Mouse (Mus musculus): ENCODE measurements around the gene Tmem104. TPM values are rescaled to one million over a fixed set of nuclear protein-coding genes. Genes with fewer than 3 reads are reported as not detected.

Tmem104 gene
- 8.4 TPM in 2 replicates for polyA plus RNA-seq (2016; fragmentation: Nextera tagmentation; extraction: Ambion mirVana)

DNA sequence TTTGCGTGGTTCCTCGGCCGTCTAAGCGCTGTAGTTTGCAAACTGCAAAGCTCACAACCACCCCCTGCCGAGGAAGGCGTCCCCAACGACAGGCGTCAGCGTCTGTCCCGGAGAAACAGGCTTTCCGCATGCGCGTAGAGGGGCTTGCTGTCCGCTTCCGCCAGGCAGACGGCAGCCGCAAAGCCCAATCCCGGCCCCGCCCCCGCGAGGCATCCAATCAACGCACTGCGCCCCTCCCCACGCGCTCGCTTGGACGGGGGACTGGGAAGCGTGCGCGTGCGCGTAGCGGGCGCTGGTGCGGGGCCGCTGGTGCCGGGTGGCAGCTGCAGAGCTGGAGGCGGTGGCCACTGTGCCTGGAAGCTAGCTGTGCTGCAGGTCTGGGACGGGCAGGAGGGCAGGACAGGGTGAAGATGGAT, at the start of gene Tmem104:
Gene Tmem104, plus strand, starts transcription at position 264 of the 416 bp plus-strand sequence.
- Histone ChIP-seq H3K27me3 (replicated peaks) (no peaks in the 10 kb centered on the region), H3K36me3 (peaks cover 20% of the 10 kb centered on the region), H3K4me3 (peak within 1 kb of the TSS; percentile 79), H3K4me1 (replicated peaks) (peaks cover 16% of the 10 kb centered on the region), H3K27ac (ENCODE audit: poor library complexity, severe bottlenecking) (peak within 1 kb of the TSS; percentile 74), H3K9me3 (replicated peaks) (no peaks in the 10 kb centered on the region), H3K9ac (peak within 1 kb of the TSS; percentile 87), H3K4me2 (peak within 1 kb of the TSS; percentile 97)
- ATAC-seq (ENCODE audit: insufficient number of reproducible peaks, low FRiP score) = peak; percentile 95
- WGBS = under 1% methylated on average over 39 of the region's 39 CpGs

DNA sequence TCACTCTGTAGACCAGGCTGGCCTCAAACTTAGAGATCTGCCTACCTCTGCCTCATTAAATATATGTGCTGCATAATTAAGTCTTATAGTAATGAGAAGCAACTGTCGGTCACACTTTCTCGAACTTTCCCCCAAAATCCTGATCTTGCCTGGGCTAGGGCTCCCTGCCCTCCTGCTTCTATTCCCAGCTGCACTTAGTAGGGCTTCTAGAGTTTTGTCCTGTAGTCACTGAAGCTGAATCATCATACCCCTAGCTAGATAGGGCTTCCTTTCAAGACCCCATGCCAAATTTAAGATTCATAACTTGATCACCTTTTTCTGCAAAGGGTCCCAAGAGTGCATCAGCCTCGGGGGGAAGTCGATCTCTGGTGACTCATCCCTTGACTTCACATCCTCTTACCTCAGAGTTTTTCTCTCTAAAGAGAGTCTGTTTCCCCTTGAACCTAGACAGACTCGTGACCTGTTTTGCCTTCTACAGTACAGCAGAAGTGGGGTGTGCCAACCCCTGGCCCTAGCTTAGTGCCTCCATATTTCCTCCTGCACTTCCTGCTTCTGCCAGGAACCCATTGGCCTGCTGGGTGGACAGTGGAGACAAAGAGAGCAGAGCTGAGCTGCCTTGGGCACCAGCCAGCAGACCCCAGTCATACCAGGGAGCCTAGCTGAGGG, 48.6 kb upstream of the Tmem104 start:
- ATAC-seq (ENCODE audit: insufficient number of reproducible peaks, low FRiP score) = no peak
- H3K9ac ChIP-seq = no peak overlapping the region
- 69% methylated on average over 5 of the region's 5 CpGs for WGBS

DNA sequence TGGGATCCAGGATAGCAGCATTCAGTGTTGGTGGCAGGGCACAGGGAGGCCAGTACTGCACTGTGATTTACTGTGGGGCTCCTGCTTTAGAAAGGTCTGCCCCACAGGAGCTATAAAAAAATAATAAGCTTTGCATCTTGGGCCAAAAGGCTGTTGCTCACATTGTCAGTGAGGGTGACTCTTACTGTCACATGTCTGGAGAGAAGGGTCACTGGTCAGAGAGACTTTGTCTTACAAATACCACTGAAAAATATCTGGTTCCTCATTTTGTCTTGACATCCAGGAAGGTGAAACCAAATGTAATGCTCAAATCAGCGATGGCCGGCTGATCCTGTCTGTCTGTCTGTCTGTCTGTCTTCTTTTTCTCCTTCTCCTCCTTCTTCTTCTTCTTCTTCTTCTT, 45.3 kb upstream of the Tmem104 start:
- WGBS = 75% methylated on average over 2 of the region's 2 CpGs
- no peak for ATAC-seq (ENCODE audit: insufficient number of reproducible peaks, low FRiP score)
- no peaks in the 10 kb centered on the region for H3K4me1 ChIP-seq (replicated peaks)
- no peaks in the 10 kb centered on the region for H3K27me3 ChIP-seq (replicated peaks)
- no peak overlapping the region for H3K27ac ChIP-seq (ENCODE audit: poor library complexity, severe bottlenecking)
- H3K9ac ChIP-seq = no peak overlapping the region
- H3K9me3 ChIP-seq (replicated peaks) = no peaks in the 10 kb centered on the region
- no peaks in the 10 kb centered on the region for H3K36me3 ChIP-seq
- H3K4me2 ChIP-seq = no peak overlapping the region
- H3K4me3 ChIP-seq = no peak overlapping the region

More for the DNA sequence above, 48.6 kb upstream of the Tmem104 start:
- H3K4me2 ChIP-seq = no peak overlapping the region
- no peak overlapping the region for H3K27ac ChIP-seq (ENCODE audit: poor library complexity, severe bottlenecking)
- H3K27me3 ChIP-seq (replicated peaks) = no peaks in the 10 kb centered on the region
- H3K4me3 ChIP-seq = no peak overlapping the region
- H3K9me3 ChIP-seq (replicated peaks) = no peaks in the 10 kb centered on the region
- no peaks in the 10 kb centered on the region for H3K36me3 ChIP-seq
- H3K4me1 ChIP-seq (replicated peaks) = no peaks in the 10 kb centered on the region

DNA sequence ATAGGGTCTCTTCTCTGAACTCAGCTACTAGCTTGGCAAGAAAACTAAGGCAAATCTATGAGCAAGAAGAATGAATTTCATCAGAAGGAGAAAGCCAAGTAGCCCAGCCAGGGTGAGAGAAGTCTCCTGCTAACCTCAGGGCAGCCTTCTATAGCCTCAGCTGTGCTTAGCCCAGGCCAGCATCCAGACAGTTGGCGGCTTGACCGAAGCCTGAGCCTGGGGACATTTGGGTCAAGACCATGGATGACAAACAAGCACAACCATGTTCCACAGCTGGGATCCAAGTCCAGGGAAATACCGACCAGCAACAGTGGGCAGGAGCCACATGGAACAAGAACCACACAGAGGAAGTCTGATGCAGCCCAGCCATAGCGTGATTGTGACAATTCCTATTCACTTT, 39.5 kb upstream of the Tmem104 start:
- Histone ChIP-seq H3K9me3 (replicated peaks) (peaks cover 6% of the 10 kb centered on the region), H3K9ac (no peak overlapping the region), H3K4me2 (no peak overlapping the region), H3K4me3 (no peak overlapping the region), H3K27me3 (replicated peaks) (peaks cover 6% of the 10 kb centered on the region; the same call in 1 of the 2 replicates), H3K36me3 (no peaks in the 10 kb centered on the region), H3K4me1 (replicated peaks) (peaks cover 3% of the 10 kb centered on the region; the same call in 1 of the 2 replicates), H3K27ac (ENCODE audit: poor library complexity, severe bottlenecking) (no peak overlapping the region)
- 75% methylated on average over 4 of the region's 4 CpGs for WGBS
- no peak for ATAC-seq (ENCODE audit: insufficient number of reproducible peaks, low FRiP score)

DNA sequence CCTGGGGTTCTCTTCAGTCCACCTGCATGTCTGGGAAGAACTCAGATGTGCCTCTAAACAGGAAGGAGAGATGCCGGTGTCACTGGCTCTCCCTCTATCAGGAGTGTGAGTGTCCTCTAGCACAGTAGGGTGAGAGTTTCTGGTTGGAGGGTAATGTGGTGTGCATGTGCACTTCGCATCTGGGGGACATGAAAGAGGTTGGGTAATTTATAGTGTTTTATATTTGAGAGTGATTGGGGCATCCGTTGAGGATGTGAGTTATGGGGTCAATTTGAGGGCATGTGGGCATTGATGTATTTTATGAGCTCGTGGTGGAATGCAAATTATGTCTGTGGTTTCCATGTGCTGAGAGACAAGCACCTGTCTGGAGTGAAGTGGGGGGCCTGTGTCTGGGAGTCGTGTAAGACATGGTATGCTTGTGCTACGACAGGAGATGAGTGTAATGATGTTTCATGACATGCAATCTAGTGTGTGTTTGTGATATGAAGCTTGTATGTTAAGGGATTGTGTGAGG, 36.5 kb upstream of the Tmem104 start:
- Histone ChIP-seq H3K27ac (ENCODE audit: poor library complexity, severe bottlenecking) (no peak overlapping the region), H3K9ac (no peak overlapping the region), H3K4me2 (no peak overlapping the region), H3K4me1 (replicated peaks) (peaks cover 14% of the 10 kb centered on the region), H3K27me3 (replicated peaks) (peaks cover 30% of the 10 kb centered on the region), H3K36me3 (no peaks in the 10 kb centered on the region), H3K9me3 (replicated peaks) (peaks cover 6% of the 10 kb centered on the region), H3K4me3 (no peak overlapping the region)
- 71% methylated on average over 6 of the region's 6 CpGs for WGBS
- no peak for ATAC-seq (ENCODE audit: insufficient number of reproducible peaks, low FRiP score)

DNA sequence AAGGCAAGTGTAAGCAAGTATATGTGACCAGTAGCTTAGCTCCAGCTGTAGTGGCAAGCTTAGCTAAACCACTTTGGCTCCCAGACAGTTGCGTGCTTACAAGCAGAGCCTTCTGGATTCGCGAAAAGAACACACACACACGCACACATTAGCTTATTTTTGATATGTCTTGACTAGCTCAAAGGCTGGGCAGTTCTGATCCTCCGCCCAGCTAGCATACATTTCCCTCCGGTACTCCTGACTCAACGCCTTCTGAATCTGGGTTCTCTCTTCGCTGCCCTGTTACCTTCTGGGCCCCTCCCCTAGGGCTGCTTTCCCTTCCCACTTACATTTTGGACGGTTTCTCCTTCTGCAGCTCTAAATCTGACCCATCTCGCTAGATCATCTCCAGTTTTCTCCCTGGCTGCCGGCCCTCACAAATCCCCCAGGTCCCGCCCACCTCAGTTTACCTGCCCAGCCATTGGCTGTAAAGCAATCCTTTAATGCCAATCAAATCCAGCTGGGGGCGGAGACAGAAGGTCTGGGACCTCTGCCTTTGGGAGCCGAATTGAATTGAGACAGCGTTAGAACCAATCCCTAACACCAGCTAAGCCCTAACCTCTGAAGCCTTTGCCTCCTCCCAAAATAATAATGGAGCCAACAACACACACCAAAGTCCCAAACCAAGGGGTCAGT, 35.4 kb upstream of the Tmem104 start:
- Histone ChIP-seq H3K4me1 (replicated peaks) (peaks cover 14% of the 10 kb centered on the region), H3K9ac (peak overlapping the region; percentile 19; the same call in 1 of the 2 replicates), H3K9me3 (replicated peaks) (peaks cover 6% of the 10 kb centered on the region), H3K27ac (ENCODE audit: poor library complexity, severe bottlenecking) (no peak overlapping the region), H3K36me3 (no peaks in the 10 kb centered on the region), H3K4me3 (peak overlapping the region; percentile 37), H3K4me2 (peak overlapping the region; percentile 67), H3K27me3 (replicated peaks) (peaks cover 41% of the 10 kb centered on the region)
- no peak for ATAC-seq (ENCODE audit: insufficient number of reproducible peaks, low FRiP score)
- WGBS = 4% methylated on average over 15 of the region's 15 CpGs

DNA sequence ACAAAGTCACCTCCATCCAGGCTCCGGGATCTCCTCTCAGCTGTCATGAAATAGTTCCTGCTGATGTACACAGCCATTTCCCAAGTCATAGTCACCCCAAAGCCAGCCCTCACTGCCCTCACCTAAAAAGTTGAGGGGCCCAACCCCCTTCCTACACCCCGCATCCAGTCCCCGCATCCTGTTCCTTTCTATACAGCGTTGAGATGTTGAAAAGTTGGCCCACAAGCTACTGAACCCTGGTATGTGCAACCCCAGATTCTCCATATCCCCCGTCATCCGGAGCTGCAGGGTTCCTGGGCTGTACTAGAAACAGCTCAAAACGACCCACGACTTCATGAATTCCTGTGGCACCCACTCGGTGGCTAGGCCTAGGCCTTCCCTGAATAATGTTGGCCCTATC, 34.2 kb upstream of the Tmem104 start:
- Histone ChIP-seq H3K9ac (no peak overlapping the region), H3K4me3 (no peak overlapping the region), H3K4me2 (no peak overlapping the region), H3K36me3 (no peaks in the 10 kb centered on the region), H3K9me3 (replicated peaks) (peaks cover 6% of the 10 kb centered on the region), H3K27ac (ENCODE audit: poor library complexity, severe bottlenecking) (no peak overlapping the region), H3K27me3 (replicated peaks) (peaks cover 42% of the 10 kb centered on the region), H3K4me1 (replicated peaks) (peaks cover 20% of the 10 kb centered on the region)
- 69% methylated on average over 9 of the region's 9 CpGs for WGBS
- no peak for ATAC-seq (ENCODE audit: insufficient number of reproducible peaks, low FRiP score)

DNA sequence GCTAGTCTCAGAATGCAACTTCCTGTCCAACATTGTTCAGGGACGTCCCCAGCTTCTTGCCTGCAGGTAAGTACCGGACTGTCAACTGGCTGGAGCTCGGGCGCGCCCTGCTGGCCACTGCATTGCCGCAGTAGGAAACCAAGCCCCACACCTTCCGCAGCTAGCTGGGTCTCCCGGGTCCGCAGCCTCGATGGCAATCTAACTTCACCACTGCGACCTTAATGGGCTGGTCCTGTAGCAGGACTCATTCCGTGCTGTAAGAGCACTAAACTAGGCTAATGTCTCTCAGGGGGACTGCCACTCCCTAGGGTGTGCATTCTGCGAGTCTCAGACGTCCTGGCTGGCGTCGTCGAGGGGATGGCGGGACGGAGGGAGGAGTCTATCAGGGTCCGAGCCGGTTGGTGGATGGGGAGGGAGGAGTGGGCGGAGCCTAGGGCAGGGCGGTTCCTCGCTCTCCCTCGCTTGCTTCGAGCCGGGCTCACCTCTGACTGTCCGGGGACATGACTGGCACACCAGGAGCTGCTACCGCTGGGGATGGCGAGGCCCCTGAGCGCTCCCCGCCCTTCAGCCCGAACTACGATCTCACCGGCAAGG, 33.5 kb upstream of the Tmem104 start:
- Histone ChIP-seq H3K4me3 (peak overlapping the region; percentile 39), H3K4me2 (peak overlapping the region; percentile 54), H3K9ac (no peak overlapping the region), H3K36me3 (no peaks in the 10 kb centered on the region), H3K27ac (ENCODE audit: poor library complexity, severe bottlenecking) (no peak overlapping the region), H3K27me3 (replicated peaks) (peaks cover 42% of the 10 kb centered on the region), H3K4me1 (replicated peaks) (peaks cover 27% of the 10 kb centered on the region), H3K9me3 (replicated peaks) (peaks cover 6% of the 10 kb centered on the region)
- WGBS = under 1% methylated on average over 35 of the region's 35 CpGs
- ATAC-seq (ENCODE audit: insufficient number of reproducible peaks, low FRiP score) = peak; percentile 81

DNA sequence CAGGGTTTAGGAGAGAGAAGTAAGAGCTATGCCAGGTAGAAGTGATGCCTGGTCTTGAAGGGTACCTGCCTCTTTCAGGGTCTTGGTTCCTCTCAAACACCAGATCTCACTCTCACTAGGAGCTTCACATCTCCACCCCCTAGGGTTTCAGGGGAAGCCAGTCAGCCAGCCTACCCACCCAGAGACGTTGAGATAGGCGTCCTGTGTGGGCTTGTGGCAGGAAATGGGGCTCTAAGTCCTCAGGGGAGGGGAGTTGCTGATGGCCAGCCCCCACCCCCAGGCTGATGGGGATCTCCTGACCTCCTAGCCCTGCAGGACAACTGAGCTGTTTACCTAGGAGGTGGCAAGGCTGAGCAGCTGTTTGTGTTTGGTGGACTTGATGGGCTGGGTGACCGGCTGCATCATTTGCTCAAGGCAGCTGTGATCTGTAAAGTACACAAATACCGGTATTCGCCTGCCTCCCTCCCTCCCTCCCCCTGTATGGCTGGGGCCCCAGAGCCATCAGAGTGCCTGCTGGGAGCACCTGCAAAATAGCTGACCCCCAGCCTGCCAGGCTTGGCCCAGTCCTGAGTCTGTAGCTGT, 32.1 kb upstream of the Tmem104 start:
- Histone ChIP-seq H3K4me1 (replicated peaks) (peaks cover 28% of the 10 kb centered on the region), H3K4me2 (no peak overlapping the region)
- 5% methylated on average over 5 of the region's 5 CpGs for WGBS

DNA sequence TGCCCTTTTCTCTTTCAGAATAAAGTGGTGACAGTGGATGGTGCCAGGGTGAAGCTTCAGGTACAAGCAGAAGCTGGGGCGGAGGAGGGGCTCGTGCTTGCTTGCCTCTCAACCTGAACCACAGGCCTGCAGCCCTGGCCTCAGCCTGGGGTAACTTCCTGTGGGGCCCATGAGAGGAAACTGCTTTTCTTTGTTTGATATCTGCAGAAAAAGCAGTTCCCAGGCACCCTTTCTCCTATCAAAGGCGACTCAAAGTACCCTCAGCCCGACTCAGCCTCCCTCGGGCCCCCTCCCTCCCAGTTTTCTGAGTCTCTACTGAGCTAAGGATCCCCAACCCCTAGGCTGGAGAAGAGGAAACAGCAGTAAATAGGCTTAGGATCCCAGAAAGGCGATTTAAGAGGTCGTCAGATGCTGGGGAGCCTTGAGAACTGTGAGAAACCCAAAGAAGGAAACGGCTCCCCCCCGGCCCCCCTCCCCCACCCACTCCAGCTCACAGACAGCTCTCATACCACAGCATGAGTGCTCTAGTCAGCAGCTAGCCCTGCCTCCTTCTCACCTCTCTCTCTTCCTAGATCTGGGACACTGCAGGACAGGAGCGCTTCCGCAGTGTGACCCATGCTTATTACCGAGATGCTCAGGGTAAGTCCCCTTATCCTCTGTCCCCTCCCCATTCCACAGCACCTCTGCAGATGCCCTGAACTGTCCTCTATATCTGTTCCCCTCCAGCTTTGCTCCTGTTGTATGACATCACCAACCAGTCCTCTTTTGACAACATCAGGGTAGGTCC, 29.2 kb upstream of the Tmem104 start:
- Histone ChIP-seq H3K4me3 (no peak overlapping the region), H3K9ac (no peak overlapping the region), H3K4me2 (peak overlapping the region; percentile 31), H3K4me1 (replicated peaks) (peaks cover 41% of the 10 kb centered on the region), H3K27me3 (replicated peaks) (peaks cover 33% of the 10 kb centered on the region), H3K36me3 (no peaks in the 10 kb centered on the region), H3K9me3 (replicated peaks) (no peaks in the 10 kb centered on the region), H3K27ac (ENCODE audit: poor library complexity, severe bottlenecking) (peak overlapping the region; percentile 46)
- 0 out of 2 replicates have a peak, but pooled peaks have one; percentile 11 for ATAC-seq (ENCODE audit: insufficient number of reproducible peaks, low FRiP score)
- WGBS = 14% methylated on average over 12 of the region's 12 CpGs

More for the DNA sequence above, 32.1 kb upstream of the Tmem104 start:
- Histone ChIP-seq H3K27me3 (replicated peaks) (peaks cover 42% of the 10 kb centered on the region), H3K9me3 (replicated peaks) (no peaks in the 10 kb centered on the region), H3K27ac (ENCODE audit: poor library complexity, severe bottlenecking) (no peak overlapping the region), H3K4me3 (no peak overlapping the region), H3K9ac (no peak overlapping the region), H3K36me3 (no peaks in the 10 kb centered on the region)
- no peak for ATAC-seq (ENCODE audit: insufficient number of reproducible peaks, low FRiP score)
